Mouse (Mus musculus) natural killer cell, adult 2 months (primary cell): Measurements from ENCODE around the gene Btbd16.

Experiments used
- DNase-seq, 2 experiments: peaks; one replicate each; pipeline ENCODE4 v3.0.0; 2022; ENCODE audit warnings: low spot score in 2 of 2

Gene Btbd16

DNA sequence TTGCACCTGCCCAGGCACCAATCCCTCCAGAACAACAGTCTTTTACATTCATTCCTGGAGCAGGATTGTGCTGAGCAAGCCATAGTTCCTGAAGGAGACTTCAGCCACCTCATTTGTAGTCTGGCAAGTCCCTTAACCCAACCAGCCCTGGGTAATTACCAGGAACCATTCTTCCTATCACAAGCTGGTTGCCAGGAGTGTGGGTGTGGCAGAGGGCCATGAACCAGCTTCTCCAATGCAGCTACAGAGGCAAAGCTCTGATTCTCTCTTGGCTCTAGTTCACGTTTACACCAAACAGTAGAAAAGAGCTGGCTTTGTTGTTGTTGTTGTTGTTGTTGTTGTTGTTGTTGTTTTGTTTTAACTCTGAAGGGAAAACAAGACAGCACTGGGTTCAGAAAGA is 88.6 kb downstream of the Btbd16 start:
- no peak for DNase-seq

DNA sequence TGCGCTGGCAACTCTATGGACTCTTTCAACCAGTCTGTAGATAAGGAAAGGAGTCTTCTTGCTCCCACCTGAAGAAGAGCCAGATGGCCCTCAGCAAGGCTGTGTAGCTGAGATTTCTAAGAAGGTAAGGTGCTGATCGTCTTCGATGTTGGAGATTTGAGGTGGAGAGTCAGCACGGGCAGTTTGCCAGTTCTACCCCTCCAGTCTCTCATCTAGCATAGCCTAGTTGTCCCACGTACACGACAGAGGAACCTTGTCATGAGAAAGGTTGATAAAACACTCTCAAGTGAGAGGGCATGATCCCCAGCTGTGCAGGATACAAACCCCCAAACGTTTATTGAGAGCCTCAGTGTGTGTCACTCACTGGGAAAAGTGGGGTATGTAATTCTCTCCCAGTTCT is 90.8 kb downstream of the Btbd16 start:
- no peak for DNase-seq

DNA sequence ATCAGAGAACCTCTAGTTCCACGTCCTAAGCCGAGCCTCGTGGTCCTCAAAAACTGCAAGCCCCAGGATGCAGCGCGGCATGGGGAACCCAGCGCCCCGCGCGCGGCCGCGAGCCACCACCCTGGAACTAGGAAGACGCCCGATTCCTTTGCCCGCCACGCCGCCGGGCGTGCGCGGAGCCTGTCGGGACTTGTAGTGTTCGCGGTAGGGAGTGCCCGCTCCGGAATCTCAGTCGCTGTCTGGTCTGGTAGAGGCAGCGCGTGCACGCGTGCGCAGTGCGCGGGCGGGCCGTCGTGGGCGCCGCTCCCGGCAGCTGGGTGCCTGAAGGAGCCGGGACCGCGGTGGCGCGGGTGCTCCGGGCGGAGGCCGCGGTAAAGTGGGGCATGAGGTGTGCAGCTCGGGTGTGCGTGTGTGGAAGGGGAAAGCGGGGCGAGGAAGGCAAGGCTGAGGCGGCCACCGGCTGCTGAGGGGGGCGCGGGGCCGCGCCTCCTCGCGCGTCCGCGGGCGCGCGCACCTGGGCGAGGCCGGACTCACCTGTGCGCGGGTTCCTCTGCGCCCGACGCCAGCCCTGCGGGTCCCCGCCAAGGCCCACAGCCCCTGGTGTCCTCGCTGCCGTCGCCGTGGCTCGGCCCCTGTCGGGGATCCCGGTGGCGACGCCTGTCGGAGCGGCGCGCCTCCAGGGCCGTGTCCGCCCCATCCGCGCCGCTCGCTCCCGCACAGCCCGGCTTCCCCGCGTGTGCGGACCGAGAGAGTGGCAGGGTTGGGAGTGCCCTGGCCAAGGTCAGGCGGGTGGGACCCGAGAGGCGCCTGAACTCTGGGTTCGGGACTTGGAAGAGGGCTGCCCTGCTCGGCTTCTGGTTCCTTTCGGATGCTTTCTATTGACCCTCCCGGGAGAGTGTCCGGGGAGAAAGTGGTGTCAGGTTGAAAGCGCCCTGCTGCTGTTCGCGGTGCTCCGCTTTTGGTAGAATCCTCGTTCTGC is 92.0 kb downstream of the Btbd16 start, which contains the start of gene Plekha1:
TSS of gene Plekha1 (plus strand) at position 144 of the 979 bp plus-strand sequence.
- peak; percentile 94 to 96 for DNase-seq

DNA sequence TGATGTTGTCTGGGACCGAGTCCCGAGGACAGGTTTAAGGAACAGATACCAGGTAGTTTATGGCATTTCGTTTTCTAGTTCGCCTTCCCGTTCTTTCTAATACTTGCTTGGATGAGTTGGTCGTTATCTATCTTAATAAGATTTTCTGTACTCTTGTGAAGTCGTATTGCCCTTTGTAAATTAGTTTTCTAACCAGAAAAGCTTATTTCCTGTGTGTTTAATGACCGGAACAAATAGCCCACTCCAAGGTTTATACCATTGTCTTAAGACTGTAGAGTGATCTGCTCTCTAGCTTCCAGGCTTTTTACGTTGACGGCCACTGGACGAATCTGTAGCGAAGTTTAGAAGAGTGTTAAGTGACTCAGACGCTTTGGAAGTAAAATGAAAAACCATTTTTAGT is 92.8 kb downstream of the Btbd16 start:
- DNase-seq, result no peak

DNA sequence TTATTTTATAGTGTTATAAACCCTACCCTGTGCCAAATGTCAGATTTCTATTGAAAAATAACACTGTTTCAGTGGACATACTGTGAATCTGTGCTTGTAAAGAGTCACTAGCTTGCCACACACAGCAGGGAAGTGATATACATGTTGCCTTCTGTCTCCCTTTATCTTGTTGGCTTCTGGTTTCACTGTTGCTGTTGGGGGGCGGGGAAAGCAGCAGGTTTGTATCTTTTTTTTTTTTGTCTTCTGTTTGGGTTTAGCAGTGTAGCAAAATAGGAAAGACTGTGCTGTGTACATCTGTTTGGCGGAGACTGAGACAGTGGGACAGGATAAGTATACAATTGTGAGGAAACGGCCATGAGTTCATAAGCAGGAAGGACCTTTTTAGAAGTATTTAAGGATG is 93.4 kb downstream of the Btbd16 start:
- no peak for DNase-seq
